Mouse (Mus musculus): ENCODE measurements around the gene Asphd1.
A peak's percentile ranks its signal among the peaks of the same experiment; 100 is the strongest.

- TF ChIP-seq CTCF (IDR thresholded peaks at IDR 0.05; ENCODE audit: low read depth) (peak; percentile 86), EP300 (IDR thresholded peaks at IDR 0.05; ENCODE audit: low read depth) (no peak)
These were observed 2.9 kb downstream of the Asphd1 start for GRCm38 (mm10) chr7:126946530-126946929.

All from liver, embryonic 14.5 days (tissue).